Mouse (Mus musculus): ENCODE results near the gene Shc2. TPM values are rescaled to one million over a fixed set of nuclear protein-coding genes. Genes with fewer than 3 reads are reported as not detected.
A peak's percentile ranks its signal among the peaks of the same experiment; 100 is the strongest.

The Shc2 gene
- total RNA-seq, 4 experiments from 2014 or later, result 40.2 to 48.4 (median 43.4) TPM

DNA sequence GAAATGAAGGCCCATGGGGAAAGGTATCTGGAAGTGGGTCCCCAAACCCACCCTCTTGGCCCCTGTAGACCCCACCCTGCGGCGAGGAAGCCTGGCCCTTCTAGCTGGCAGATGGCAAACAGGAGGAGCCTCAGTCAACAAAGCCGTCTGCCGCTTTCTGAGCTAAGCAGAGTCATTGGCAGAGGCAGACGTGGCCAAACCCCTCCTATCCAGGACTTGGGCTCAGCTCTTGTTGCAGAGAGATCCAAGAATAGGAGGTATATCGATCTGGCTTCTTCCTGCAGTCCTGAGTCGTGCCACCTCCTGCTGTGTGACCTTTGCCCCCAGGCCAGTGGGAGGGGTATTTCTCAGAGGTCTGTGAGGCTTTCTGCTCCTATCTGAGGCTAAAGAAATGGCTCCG, 21.9 kb downstream of the Shc2 start:
- DNase-seq (ENCODE audit: low spot score in 2 of 2), result no peak

DNA sequence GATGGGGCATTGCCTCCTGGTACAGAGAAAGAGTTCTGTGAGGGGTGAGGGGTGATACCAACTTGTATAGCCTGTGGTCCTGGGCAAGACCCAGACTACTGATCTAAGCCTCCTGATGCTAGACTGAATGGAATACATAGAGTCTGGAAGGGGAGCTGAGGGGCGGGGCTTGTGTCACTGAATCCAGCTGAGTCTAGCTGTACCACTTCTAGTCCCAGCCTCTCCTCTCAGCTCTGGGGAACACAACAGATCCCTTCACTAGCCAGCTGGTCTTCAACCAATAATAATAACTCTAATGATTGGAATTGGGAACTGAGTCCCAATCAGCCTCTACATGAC, 23.4 kb downstream of the Shc2 start:
- no peak for DNase-seq (ENCODE audit: low spot score in 2 of 2)

- DNase-seq (ENCODE audit: low spot score in 2 of 2), result peak in 1 of 2 experiments; percentile 82
These were observed 24.0 kb downstream of the Shc2 start, which contains the start of gene C2cd4c for GRCm38 (mm10) chr10:79613578-79614304. Gene C2cd4c, minus strand, starts transcription at chr10:79614025.

GRCm38 (mm10) chr10:79612192-79613135, 25.3 kb downstream of the Shc2 start:
- DNase-seq (ENCODE audit: low spot score in 2 of 2), result no peak

DNA sequence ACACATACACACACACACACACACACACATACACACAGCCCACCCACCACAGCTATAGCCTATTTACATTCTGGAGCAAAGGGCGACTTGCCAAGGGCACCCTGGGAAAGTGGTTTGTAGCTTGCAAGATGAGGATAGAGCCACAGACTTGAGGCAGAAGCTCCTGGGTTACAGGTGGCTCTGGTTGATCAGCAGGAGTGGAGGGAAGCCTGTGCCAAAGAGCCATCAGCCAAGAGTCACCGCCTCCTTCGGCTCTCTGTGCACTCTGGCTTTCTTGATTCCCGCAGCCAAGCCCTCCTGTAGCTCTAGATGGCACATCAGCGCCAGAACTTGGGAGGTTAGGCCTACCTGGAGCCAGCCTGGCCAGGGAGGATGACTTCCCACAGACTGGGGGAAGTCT, 26.4 kb downstream of the Shc2 start:
- DNase-seq (ENCODE audit: low spot score in 2 of 2), result no peak

DNA sequence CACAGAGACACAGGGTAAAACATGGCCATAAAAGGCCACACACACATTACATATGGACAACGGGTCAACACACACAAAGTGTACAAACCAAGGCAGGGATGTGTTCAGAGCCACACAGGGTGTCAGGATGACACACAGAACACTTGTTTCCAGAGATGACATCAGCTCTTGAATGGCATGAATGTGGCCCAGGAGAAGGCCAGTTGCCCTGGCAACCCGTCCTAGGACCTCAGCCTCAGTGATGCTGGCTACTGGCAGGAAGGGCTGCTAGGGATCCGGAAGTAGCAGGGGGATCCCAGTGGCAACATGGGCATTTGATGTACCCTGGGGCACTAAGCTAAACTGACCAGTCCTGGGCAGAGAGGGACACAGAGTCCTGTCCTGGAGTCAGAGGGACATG, 28.4 kb downstream of the Shc2 start:
- DNase-seq (ENCODE audit: low spot score in 2 of 2), result no peak

- DNase-seq (ENCODE audit: low spot score in 2 of 2), result no peak
These were observed 29.8 kb downstream of the Shc2 start for GRCm38 (mm10) chr10:79607892-79608291.

- no peak for DNase-seq (ENCODE audit: low spot score in 2 of 2)
These were observed 31.2 kb downstream of the Shc2 start for GRCm38 (mm10) chr10:79606537-79606936.

GRCm38 (mm10) chr10:79597936-79598230, 39.8 kb downstream of the Shc2 start:
- no peak for DNase-seq (ENCODE audit: low spot score in 2 of 2)

GRCm38 (mm10) chr10:79597051-79597935, 40.4 kb downstream of the Shc2 start:
- peak in 1 of 2 experiments; percentile 89 for DNase-seq (ENCODE audit: low spot score in 2 of 2)

DNA sequence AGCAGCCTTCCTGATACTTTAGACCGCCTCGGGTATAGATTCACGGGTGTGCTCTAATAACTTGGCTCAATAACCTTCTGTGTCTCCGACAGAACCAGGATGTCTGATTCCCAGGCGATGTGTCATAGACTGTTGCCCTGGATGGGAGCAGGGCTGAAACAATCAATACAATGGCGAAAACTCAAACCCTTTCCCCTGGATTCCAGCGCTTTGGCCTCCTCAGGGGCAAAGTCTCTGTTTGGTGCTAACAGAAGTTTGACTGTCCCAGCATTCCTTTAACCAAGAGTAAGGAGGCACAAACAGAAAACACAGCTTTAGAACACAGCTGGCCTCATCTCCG, 42.2 kb downstream of the Shc2 start:
- no peak for DNase-seq (ENCODE audit: low spot score in 2 of 2)

DNA sequence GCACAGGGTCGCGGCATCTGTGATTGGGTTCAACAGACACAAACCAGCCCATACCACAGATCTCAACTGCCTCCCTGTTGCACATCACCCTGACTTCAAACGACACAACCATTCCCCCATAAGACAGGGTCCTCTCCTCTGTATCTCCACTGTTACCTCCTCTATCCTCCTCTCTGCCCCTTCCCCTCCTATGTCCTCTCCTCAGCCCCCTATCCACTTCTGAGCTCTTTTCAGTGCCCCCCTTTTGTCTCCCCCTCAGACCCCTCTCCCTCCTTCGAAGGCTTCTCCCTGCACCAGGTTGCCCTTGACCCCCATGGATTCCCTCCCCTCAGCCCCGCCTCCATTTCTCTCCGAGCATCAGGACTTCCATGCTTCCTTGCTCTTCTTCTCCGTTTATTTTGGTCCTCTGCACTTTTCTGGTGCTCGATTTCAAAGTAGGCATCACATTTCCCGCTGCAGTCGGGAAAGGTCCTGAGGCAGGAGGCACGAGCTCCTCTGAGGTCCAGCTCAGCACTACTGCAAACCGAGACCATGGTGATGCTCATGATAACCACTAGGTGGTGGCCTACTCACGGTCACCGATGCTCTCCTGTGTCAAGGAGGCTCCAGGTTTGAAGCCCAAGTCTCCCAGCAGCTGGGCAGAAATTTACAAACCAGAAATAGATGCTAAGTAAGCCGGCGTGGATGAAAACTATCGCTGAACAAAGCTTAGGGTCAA, 42.7 kb downstream of the Shc2 start:
- DNase-seq (ENCODE audit: low spot score in 2 of 2), result peak in 1 of 2 experiments; percentile 67

GRCm38 (mm10) chr10:79594111-79594510, 43.6 kb downstream of the Shc2 start:
- DNase-seq (ENCODE audit: low spot score in 2 of 2), result no peak

- no peak for DNase-seq (ENCODE audit: low spot score in 2 of 2)
These were observed 47.0 kb downstream of the Shc2 start for GRCm38 (mm10) chr10:79590702-79591101.

DNA sequence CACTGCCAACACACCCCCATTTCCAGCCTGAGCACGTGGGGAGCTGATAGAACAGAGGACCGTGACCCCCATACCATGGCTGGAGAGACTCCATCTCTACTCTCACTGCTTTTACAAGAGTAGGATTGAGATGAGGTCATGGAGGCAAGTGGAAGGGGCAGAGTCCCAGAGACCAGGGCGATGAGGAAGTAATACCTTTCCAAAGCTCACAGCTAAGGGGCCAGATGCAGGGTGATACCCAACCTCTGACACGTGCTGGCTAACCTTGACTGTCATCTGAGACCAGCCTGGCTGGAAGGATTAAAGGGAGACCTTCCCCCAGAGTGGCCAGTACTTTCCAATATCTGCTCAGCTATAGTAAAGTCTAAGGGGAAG, 50.0 kb downstream of the Shc2 start:
- DNase-seq (ENCODE audit: low spot score in 2 of 2), result no peak

DNA sequence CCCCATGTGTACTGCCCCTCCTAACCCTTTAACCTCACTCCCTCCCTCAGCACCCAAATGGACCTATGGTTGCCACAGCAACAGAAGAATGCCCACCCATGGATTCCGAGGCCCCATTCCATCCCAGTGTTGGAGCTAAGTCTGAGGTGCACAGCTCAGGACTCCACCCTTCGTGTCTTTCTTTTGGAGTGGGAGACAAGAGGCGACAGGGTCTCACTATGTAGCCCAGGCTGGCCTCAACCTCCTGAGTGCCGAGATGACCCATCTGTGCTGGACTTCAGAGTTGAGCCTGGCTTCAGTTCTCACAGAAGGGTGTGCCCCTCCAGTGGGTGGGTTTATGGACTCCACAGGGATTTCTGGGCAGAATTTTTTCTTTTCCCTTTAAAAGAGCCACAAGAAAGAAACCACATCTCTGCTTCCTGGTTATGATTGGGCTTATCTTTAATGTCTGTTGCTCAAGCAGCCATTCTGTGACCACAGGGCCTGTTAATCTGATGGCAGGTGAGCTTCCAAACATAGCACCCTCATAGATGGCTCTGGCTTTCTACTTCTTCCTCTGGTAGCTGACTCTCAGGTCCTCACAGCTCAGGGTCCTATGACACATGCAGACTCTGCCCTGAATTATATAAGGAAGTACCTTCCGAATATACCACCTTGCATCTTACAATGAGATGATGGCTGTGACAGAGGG, 50.5 kb downstream of the Shc2 start, which contains the start of gene Theg:
Gene Theg, minus strand, starts transcription at position 271 of the 691 bp plus-strand sequence.
- no peak for DNase-seq (ENCODE audit: low spot score in 2 of 2)

DNA sequence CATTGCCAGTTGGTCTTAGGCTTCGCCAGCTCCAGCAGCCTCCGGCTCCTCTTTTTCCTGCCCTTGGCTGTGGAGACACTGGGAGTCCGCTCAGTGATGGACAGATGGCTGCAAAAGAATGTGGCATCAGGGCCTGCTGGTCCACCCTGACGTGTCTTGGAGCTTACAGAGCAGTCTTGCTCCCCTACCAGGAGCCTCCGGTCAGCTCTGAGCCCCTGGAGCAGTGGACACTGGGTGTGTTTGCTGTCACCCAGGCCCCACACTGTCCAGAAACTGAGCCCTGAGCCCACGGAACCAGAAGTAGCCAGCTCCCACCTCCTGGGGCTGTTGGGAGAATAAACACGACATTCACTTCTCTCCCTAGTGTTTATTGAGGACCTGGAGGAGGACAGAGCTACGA, 51.5 kb downstream of the Shc2 start:
- no peak for DNase-seq (ENCODE audit: low spot score in 2 of 2)

GRCm38 (mm10) chr10:79585723-79586122, 52.0 kb downstream of the Shc2 start:
- DNase-seq (ENCODE audit: low spot score in 2 of 2), result peak in 1 of 2 experiments; percentile 4

GRCm38 (mm10) chr10:79585136-79585535, 52.6 kb downstream of the Shc2 start:
- no peak for DNase-seq (ENCODE audit: low spot score in 2 of 2)

GRCm38 (mm10) chr10:79584426-79584825, 53.3 kb downstream of the Shc2 start:
- DNase-seq (ENCODE audit: low spot score in 2 of 2), result no peak
